Mouse (Mus musculus): ENCODE measurements around the gene Defb20.

- peak; percentile 35 for TF ChIP-seq CTCF (IDR thresholded peaks at IDR 0.05; ENCODE audit: low read depth)
- no peak for TF ChIP-seq EP300 (IDR thresholded peaks at IDR 0.05; ENCODE audit: low read depth)
These were observed 24.0 kb downstream of the Defb20 start for GRCm38 (mm10) chr2:152500863-152501229.
